Mouse (Mus musculus) cerebellum, adult 2 months (tissue): ENCODE data around the gene Chst5.

Source experiments
- CTCF ChIP-seq: fragments of 200-500 bp; IDR thresholded peaks from 2 replicates; pipeline ENCODE4 v1.5.1; 2011; ENCODE audit warnings: low read depth, mild to moderate bottlenecking, control low read depth, low read length, moderate library complexity, borderline replicate concordance; ENCODE audit not compliant: insufficient read depth
- POLR2A ChIP-seq: fragments of 200-500 bp; IDR thresholded peaks from 2 replicates; pipeline ENCODE4 v1.6.1; 2011; ENCODE audit warnings: low read length, control low read depth, borderline replicate concordance; ENCODE audit not compliant: insufficient read depth

DNA sequence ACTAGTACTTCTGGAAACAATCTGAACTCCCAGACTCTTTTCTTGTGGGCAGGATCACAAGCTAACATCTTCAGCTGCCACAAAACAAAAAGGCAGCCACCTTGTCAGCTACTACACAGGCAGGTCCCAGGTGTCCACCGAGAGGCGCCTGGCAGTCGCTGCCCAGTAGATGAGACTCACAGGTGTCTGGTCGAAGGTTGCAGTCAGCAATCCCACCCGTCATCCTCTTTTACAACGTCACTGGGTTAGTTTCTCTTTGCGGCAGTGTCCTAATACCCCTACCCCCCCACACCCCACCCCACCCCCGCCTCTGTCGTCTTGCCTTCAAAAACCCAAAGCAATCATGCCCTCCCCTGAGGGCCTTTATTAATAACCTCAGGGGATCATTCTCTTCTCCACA lies 34.5 kb downstream of the Chst5 start:
- TF ChIP-seq POLR2A (no peak), CTCF (no peak)
